Mouse (Mus musculus) retina, adult 2 months (tissue): ENCODE measurements around the gene Arpc3.
"Not testable (repeated sequence)": the region's sequence is repeated elsewhere in the genome, so short reads cannot be mapped to it uniquely, and the experiment has no call there.

Source experiments
- DNase-seq: peaks from one replicate; pipeline ENCODE4 v3.0.0-alpha.2; 2012; ENCODE audit warnings: low read depth, low spot score

Gene Arpc3

GRCm38 (mm10) chr5:122439400-122440094, 47.9 kb downstream of the Arpc3 start:
- no peak for DNase-seq

DNA sequence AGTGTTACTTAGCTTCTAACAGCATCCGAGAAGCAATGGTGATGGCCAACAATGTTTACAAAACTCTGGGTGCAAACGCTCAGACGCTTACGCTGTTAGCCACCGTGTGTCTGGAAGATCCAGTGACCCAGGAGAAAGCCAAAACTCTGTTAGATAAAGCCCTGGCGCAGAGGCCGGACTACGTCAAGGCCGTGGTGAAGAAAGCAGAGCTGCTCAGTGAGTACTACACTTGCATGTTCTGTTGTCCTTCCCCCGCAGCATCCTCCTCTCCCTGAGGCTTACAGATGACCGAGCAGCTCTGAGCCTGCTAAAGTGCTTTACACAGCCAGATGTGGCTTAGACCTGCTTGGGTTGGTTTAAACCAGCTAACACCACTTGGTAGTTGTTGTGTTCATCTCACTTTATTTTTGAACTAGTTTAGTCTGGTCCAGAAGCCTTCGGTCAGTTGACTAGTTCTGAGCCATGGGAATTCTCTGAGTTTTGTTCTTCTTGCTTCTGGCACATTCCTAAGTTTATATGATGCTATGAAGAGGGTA, 48.5 kb downstream of the Arpc3 start:
- DNase-seq, result no peak

DNA sequence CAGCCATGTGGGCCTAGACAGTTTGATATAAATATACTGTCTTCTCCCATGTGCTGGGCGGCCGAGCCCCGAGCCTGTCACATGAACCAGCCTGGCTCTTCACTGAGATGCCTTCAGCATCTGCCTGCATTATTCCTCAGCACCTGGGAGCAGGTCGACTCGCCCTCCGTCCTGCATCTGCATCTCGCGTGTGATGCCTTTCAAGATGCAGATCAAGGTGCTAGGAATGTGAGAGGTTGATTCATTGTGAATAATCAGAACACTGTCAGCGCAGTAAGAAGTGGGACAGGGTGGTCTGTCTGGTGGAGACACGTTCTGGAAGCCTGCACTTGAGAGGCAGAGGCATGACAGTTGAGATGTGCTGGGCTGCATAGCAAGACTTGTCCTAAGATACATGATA, 52.8 kb downstream of the Arpc3 start:
- DNase-seq, result no peak

GRCm38 (mm10) chr5:122445051-122445610, 53.5 kb downstream of the Arpc3 start:
- DNase-seq, result no peak

GRCm38 (mm10) chr5:122447857-122448256, 56.2 kb downstream of the Arpc3 start:
- no peak for DNase-seq

DNA sequence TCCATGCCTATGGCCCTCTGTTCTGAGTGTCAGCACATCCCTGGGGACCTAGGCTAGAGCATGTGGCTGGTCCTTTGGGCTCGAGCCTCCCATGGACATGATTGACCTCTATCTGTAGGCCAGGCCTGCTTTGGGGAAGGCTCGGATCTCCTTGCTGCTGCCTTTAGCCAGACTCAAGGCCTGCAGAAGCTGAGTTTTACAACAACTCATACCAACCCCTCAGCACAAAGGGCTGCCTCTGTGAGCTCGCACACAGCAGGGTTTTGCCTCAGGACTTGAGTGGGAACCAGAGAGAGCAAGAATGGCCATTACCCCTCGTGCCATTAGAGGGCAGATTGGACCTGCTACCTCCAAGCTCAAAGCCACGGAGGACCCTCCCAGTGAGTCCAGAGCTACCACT, 57.2 kb downstream of the Arpc3 start:
- DNase-seq, result no peak

- DNase-seq, result no peak
These were observed 58.3 kb downstream of the Arpc3 start for GRCm38 (mm10) chr5:122449946-122450345.

DNA sequence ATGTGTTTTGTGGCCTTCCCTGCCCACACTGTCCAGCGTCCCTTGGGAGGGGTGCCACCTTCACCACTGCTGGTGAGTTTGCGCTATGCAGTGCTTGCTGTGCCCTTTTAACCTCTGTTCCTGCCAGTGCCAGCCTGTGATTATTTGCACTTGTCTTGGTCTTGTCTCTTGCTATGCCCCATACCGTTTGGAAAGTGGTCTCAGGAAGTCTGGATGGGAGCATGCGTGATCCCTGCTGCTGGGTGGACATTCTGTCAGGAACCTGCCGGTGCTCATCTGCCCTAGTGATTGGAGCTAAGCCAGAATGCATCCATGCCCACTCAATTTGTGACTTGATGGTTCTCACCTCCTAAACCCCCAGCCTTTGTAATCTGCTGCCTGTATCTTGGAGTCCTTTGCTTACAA, 59.2 kb downstream of the Arpc3 start:
- DNase-seq, result no peak

DNA sequence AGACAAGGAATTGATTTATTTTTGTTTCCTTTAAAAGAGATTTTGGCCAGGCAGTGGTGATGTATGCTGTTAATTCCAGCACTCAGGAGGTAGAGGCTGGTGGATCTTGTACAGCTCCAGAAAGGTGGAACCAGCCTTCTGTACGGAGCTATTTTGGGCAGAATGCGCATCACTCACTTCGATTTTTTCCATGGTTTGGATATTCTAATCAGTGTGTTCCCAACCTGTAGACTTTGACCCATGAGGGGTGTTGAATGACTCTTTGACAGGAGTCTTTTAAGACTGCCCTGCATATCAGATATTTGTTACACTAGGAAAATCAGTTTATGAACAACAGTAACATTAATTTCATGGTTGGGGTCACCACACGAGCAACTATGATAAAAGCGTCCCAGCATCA, 59.6 kb downstream of the Arpc3 start:
- no peak for DNase-seq

DNA sequence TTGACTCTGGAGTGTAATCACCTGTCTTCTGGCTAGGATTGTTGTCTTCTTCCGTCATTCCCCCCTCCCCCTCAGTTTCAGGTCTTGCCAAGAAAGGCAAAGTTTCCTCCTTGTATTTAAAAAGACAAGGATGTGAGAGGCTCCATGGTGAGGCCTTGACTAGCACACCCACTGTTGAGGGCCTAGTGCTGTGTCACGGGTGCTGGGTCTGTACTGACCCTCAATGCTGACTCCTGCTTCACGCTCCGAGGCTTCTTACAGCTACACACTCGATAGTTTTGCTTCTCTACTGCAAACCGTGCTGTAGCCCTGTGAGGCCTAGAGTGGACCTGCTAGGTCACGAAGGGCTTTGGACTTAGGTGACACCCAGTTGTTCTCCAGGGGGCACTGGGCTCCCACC, 60.5 kb downstream of the Arpc3 start:
- DNase-seq, result no peak

DNA sequence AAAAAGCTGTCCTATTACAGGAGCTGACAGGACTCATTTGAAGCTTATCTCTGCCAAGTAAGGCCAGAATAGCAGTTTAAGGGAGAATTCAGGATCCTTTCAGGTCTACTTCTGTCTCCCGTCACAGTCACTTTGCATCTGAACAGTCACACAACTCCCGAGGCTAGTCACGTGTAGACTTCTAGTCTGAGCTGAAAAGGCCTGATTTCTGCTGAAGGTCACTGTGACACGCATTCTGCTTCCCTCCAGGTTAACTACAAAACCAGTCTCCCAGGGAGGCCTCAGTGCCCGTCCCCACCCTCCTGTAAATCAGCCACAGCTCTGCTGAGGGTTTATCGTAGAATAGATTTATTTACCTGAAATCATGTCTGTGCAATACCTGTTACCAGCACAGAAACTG, 61.5 kb downstream of the Arpc3 start:
- DNase-seq, result no peak

DNA sequence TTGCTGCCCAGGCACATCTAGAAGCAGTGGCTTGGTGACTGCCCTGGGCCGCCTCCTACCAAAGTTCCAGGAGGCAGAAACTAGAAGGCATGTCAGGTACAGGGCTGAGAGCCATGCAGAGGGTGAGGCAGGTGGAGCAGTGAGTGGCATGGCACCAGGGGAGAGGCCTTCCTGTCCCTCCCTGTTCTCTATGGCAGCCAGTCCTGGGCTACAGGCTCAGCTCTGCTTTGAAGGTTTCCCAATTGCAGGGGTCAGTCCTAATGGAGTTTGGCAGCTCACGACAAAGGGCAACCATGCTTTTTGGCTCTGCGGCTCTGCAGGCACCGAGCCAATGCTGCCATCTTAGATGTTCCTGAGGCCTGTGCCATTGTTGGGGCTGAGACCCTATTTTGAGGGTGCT, 62.8 kb downstream of the Arpc3 start:
- DNase-seq, result no peak

- DNase-seq, result no peak
These were observed 63.2 kb downstream of the Arpc3 start for GRCm38 (mm10) chr5:122454883-122455282.

DNA sequence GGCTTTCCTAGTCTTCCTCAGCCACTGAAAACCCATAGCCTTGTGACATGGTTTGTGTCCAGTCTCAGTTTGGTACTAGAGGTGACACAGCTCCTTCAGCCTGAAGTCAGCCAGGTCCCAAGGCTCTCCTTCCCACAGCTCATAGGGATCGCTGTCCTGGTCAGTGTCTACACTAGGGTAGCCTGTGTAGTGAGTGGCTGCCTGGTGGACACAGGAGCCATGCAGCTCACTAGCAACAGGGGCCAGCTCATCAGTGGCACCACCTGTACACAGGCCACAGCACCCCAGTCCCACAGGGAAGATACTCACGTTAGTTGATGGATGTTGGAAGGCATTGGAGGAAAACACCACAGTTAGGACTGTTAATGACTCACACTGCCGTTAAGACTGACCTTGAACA, 63.9 kb downstream of the Arpc3 start:
- DNase-seq, result no peak

GRCm38 (mm10) chr5:122457054-122457453, 65.4 kb downstream of the Arpc3 start:
- DNase-seq, result not testable (repeated sequence)

GRCm38 (mm10) chr5:122458066-122458465, 66.4 kb downstream of the Arpc3 start:
- DNase-seq, result no peak

- DNase-seq, result no peak
These were observed 67.7 kb downstream of the Arpc3 start for GRCm38 (mm10) chr5:122459335-122459734.

DNA sequence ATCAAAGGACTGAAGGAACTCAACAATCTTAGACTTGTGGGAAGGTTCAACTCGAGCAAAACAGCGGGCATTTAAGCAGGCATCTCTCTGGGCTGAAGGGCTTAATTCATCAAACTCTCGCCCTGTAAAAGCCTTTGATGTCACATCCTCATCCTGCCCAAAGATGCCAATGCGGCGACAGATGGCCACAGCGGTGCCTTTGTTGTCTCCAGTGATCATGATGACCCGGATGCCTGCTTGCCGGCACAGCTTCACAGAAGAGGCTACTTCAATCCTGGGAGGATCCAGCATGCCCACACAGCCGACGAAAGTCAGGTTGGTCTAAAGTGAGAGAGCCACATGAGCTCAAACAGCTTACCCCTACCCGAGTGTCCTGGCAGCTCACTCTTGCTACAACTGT, 69.0 kb downstream of the Arpc3 start:
- no peak for DNase-seq

DNA sequence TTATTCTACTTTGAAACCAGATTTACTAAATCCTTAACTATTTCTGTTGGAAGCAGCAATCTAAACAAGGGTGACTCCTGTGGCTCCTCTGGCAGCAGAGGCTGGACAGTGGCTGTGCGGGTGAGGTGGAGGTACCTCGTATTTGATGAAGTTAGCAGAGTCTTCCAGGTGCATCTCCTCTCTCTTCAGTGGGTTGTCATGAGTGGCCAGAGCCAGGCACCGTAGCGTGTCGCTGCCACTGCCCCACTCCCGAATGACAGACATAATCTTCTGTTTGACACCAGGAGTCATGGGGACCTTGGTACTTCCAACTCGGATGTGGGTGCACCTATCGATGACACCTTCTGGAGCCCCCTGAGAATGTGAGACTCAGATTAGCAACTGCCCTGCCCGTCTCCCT, 69.8 kb downstream of the Arpc3 start:
- DNase-seq, result no peak
